Mouse (Mus musculus) spleen, adult 2 months (tissue): ENCODE results near the gene Cpsf7.

Experiments used
- CTCF ChIP-seq: fragments of 200-500 bp; IDR thresholded peaks from 2 replicates; pipeline ENCODE4 v1.5.1; 2011; ENCODE audit warnings: mild to moderate bottlenecking, inconsistent platforms; ENCODE audit not compliant: insufficient read depth, insufficient read length, insufficient replicate concordance; ENCODE audit errors: extremely low read depth
- POLR2A ChIP-seq: fragments of 200-500 bp; IDR thresholded peaks from 2 replicates; pipeline ENCODE4 v1.6.1; 2011; ENCODE audit warnings: low read depth, low read length, inconsistent platforms

GRCm38 (mm10) chr19:10590301-10590700 lies 65.2 kb downstream of the Cpsf7 start:
- no peak for TF ChIP-seq CTCF
- TF ChIP-seq POLR2A, result no peak
